Mouse (Mus musculus) testis, postnatal 14 days (tissue): ENCODE measurements around the gene Fermt3.
"Not testable (repeated sequence)": the region's sequence is repeated elsewhere in the genome, so short reads cannot be mapped to it uniquely, and the experiment has no call there.

Experiments used
- DNase-seq: peaks from one replicate; pipeline ENCODE4 v3.0.0; 2021; ENCODE audit warnings: low spot score

Gene Fermt3

DNA sequence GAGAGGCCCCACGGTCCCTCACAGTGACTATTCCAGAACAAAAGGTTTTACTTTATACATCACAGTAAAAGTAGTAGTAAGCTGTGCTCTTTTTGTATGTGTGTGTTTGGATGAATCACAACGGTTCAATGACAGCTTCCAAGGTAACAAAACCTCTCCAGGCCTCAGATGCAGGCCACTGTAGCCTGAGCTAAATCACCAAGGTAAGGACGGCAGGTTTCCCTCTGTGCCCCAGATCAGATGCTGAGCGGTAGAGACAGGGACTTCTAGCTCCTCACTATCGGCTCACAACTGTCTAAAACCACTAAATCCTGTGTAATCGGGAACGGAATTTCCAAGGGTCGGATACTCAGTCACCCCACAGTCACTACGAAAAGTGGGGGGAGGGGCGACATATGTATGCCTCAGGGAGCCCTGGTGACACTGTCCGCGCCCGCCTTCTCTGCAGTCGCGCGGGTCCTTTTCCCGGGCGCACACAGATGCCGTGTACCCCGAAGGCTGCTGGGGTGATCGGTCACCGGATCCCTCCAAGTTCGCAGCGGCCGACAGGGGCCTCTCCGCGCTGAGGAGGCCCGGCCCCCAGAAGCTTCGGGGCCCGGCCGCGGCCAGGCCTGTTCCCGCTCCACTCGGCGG lies 19.9 kb upstream of the Fermt3 start:
- DNase-seq: peak; percentile 79

DNA sequence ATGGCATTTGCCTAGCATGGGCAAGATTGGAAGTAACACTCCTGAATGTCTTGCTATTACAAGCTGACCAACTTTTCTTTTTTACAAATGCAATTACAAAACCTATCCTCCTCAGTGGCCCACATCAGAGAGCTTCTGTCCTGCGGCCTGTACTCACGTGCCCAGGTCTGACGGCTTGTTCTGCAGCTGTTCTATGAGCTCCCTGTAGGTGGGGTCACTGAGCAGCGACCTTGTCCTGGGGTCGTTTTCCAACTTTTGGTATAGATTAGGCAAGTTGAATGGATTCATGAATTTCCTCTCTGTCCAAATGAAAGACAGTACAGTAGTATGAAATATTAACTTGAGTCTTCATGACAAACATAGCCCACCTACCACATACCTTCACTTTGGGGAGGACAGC lies 14.7 kb upstream of the Fermt3 start:
- no peak for DNase-seq

DNA sequence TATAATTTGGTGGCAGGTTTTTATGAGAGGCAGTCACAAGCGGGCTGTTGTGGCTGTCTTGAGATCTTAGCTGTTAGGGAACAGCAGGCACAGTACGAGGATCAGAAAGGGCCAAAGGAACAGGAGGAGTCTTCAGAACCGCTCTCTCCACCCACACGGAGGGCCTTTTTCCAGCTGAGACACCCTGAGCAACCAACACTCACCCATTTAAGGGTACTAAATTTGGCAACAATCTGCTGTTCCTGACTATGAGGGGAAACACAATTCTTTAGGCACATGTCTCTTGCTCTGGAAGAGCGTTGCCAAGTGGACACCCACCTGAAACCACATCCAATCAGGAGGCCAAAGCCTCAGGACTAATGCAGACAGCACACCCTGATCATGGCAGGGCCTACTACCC lies 10.3 kb upstream of the Fermt3 start:
- DNase-seq: no peak

DNA sequence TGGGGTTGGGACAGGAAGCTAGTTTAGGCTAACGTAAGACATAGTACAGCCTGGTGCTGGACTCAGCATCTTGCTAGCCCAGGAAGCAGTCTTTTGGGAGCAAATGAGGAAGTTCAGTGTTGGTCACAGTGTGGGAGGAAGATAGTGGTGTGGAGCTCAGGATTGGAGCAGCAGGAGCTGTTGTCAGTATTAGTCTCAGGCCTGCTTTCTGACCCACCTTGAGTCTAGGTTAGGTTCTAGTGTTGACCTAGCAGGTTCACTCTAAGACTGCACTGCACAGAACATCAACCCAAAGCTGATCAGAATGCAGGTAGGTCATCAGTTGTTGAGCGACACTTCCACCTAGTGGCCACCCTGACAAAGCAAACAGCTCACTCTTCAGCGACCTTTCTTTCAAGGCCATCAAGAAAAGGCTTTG lies 964 bp upstream of the Fermt3 start:
- DNase-seq: no peak

DNA sequence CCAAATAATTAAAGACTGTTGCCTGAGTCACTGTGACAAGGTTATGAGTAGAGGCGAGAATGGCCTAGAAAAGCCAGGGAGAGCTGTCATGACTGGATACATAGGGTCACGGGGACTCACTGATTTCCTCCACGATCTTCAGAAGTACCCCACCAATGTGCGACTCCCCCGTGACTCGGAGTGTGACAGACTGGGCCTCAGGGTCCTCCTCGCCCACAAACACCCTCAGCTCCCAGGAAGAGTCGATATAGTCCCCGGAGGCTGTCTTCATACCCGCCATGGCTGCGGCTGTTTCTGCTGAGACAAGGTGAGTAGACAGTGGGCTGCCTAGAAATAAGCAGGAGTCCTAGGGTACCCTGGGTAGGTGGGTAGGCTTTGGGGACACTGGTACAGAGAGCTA lies 723 bp downstream of the Fermt3 start:
- DNase-seq: no peak

DNA sequence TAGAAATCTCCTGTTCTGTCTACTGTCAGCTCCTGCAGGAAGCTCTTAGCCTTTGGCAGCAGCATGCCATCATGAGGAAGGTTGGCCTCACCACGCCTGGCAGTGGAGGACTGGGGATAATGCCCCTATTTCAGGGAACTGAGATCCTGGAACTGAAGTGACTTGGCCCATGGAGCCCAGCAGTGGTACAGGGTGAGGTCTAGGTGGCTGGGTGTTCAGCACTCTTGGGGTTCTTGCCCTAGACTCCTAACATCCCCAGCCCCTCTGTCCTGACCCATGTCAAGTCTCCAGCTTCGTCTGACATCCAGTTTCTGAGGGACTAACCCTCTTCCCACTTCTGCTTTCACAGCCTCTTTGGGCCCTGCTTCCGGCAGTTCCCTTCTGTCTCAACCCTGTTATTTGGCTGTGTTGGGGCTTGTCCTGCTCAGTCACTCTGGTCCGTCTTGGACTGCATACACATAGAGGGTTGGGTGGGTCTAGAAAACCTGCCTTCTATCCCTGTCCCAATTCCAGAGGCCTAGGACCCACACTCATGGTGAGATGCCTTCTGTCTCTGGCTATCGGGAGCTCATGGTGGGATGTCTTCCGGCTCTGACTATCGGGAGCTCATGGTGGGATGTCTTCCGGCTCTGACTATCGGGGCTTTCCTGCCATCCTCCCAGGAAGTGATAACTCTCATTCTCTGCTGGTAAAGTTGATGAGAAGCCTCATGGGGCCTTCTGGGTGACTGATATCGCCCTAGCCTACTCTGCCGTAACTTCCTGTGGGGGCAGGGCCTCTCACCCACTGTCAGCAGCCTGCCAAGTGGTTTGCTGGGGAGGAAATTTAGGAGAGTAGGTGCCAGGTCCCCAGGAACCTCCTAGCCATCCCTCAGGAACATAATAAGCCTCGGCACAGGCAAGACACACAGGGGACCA lies 1.5 kb downstream of the Fermt3 start:
- DNase-seq: no peak

DNA sequence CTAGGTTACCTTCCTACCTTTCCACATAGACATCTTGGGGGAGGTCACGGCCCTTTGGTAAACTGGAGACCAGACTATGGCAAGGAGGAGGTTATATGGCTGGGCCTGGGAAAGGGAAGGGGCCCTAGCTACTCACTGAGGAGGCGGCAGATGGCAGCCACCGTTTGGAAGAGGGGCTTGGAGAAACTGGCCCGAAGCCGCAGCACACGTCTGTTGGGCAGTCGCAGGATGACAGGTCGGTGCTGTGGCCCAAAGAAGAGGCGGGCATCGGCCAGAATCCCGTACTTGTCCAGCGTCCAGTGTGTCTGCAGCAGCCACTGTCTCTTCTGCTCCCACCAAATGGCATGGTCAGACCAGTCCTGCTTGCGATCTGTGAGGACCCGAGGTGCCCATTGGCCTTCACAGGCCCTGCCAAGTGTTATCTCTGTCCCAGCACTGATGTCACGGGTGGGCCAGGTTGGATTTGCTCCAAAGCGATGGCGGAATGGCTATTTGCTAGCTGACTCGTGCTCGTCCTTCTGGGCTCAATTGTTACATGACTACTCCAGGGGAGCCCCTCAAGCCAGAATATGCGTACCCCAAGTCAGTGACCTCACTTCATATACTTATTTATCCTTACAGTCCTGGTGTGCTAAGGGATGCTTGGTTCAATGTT lies 4.7 kb downstream of the Fermt3 start:
- no peak for DNase-seq

DNA sequence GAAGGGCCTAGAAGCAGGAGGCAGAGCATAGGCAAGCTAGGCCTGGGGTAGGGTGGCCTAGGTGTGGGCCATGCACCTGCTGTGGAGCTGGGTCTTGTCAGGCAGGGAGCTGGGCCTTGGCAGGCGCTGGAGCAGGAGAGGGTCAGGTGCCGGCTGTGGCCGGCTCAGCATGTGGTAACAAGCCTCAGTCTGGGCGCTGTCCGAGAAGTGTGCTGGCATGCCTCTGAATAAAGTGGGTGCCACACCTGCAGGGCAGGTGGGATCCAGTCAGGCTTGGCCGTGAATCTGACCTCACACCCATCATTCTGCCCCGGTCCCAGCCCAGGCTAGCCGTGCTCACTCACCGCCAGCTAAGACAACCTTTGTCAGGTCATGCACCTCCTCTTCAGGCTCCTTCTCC lies 5.3 kb downstream of the Fermt3 start:
- DNase-seq: no peak

DNA sequence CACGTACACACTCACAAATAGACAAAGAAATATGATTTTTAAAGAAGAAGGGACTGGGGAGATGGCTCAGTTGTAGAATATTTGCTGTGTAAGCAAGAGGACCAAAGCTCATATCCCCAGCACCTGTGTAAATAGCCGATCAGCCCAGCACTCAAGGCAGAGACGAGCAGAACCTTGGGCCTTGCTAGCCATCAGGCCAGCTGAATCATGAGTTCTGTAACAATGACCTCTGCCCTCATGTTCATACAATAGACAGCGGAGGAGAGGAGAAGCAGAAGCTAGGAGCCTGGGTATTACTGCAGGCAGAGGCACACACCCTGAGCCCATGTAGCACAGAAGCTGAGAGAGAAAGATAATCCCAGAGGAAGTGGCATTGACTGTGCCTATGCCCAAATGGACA lies 6.8 kb downstream of the Fermt3 start:
- no peak for DNase-seq

DNA sequence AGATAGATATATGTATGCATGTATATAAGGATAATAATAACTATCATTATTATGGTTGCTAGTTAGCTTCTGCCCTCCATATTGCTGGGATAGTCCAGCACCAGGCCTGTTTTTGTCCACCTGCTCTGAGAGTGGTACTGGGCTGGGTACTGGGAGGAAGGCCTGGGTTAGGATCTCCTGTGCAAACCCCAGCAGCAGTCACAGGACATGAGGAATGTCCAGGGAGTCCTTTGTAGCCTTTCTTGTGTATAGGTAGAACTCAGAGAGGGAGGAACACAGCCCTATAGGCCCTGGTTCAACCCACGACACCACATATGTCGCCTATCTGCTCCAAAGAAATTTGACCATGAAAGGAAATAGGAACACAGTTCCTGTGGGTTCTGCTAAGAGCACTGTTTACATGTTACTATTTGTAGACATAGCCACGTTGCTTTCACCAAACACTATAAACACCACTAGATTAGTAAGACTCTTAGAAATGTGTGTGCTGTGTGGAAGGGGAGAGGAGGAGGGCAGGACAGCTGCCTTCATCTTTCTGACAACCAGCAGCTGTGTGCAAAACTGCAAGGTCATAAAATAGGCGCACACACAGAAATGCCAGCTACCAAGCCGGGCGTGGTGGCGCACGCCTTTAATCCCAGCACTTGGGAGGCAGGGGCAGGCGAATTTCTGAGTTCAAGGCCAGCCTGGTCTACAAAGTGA lies 12.2 kb downstream of the Fermt3 start:
- no peak for DNase-seq

DNA sequence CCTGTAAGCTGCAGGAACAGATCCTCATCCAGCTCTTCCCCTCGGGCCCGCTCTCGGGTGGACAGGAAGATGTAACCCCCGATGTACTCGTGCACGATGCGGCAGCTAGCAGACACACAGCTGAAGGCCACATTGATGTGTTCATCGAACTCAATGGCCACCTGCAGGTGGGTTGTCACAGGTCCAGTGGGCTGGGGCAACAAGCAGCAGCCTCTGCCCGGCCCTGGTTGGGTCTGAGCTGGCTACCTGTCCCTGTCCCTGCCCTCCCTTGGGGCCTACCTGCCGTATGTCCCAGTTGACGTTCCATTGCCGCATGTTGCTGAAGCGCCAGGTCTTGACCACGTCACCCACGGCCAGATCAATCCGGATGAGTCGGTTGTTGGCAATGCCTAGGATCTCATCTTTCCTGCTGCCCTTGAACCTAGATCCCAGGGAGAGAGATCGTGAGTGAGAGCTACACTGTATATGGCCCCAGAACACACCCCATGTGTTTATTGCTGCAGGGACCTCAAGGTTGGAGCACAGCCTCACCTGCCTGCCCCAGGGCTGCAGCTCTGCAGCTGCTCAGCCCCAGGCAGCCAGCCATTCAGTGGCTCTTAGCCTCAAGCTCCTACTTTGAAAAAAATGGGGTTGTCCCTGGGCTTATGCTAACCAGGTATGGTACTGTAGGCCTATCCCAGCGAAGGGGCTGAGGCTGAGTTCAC lies 19.8 kb downstream of the Fermt3 start:
- DNase-seq: no peak

DNA sequence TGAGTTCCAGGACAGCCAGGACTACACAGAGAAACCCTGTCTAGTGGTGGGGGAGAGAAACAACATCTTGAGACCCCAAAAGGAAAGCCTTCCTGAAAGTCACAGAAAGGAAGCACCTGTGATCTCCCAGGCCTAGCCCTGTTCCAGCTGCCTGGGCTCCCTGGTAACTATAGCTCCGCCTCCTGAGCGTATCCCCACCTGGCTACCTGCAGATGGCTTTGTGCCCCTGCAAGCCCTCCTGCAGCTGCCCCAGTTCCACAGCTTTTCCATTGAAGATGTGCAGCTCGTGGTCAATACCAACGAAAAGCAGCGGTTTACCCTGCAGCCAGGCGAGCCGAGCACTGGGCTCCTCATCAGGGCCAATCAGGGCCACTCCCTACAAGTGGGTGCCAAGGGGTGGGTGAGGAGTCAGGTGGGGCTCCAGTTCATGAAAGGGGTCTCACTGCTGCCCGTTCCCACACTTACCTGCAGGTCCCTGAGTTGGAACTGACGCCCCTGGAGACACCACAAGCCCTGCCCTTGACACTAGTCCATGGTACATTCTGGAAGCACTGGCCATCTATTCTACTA lies 21.5 kb downstream of the Fermt3 start:
- DNase-seq: no peak

DNA sequence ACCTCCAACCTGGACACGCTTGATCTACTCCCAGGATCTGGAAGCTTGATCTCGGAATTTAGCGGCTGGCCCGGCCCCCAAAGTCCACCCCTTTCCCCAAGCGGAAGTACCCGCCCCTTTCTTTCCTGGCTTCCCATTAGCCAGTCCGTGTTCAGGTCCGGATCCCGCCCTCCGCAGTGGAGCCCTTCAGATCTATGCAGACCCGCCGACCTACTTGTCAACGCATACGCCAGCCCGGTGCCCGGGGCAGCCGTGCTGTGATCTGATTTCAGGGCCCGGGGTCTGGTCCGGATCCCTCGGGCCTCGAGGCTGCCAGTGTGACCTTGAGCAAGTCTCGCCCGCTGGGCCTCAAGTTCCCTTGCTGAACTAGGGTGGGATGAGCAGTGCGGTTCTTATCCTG lies 23.3 kb downstream of the Fermt3 start, which contains the start of the genes Nudt22 and Trpt1:
Nudt22 (minus strand) TSS at position 112 of the 400 bp plus-strand sequence.
Trpt1 (plus strand) TSS at position 126 of the 400 bp plus-strand sequence.
- DNase-seq: peak; percentile 85

DNA sequence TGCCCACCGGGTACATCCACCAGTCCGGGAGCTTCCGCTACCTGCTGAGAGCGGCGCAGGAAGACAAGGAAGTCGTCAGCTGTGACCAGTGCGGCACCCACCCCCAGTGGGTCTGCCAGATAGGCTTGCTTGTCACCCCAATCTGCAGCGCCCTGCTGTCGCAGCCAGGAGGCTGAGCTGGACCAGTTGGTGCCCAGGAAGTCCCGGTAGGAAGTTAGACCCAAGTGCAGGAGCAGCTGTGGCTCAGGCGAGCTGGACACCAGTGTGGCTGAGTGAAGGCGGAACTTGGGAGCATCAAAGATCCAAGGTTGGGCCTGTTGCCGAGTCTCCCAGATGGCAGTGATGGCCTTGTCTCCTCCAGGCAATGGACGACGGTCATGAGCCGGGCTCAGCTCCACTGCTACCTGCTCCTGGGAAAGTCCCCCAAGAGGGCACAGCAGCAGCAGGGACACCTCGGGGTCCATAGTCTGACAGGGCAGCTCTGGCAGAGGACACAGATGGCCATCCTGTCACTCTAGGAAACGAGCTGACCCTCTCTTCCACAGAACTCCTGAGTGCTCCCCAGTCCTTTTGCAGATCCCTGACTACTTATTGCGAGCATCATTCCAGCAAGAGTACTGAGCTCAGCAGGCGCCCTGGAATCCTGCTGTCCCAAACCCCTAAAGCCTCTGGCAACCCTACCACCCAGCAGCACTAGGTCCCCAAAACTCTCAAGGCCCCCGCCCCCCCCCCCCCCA lies 23.8 kb downstream of the Fermt3 start:
- DNase-seq: no peak

DNA sequence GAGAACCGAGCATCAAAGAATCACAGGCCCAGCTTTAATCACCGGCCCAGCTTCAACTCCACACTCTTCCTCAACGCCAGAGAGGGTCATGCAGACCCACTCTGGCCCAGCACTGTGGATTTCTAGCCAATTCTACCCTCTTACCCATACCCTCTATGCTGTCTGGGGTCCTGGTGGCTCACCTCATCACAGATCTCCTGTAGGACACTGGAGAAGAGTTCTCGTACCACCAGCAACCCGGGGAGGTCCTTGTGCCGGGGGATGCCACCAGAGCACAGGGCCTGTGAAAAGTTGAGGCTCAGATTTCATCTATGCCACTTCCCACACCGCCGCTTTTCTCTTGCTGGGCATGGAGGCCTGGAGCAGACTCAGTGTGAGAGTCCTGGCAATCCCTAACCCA lies 24.8 kb downstream of the Fermt3 start:
- DNase-seq: no peak

DNA sequence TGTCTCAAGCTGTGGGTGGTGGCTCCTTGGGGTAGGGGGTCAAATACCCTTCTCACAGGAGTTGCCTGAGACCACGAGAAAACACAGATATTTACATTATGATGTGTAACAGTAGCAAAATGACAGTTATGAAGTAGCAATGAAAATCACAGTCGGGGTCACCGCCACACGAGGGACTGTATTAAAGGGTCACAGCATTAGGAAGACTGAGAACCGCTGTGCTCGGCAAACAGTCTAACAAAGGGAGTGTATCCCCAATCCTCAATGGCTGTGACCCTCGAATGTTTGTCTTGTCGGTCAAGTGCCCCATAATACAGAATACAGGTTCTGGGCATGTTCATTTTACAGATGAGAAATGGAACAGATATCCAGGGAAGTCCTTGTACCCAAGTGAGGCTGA lies 25.3 kb downstream of the Fermt3 start:
- DNase-seq: no peak

DNA sequence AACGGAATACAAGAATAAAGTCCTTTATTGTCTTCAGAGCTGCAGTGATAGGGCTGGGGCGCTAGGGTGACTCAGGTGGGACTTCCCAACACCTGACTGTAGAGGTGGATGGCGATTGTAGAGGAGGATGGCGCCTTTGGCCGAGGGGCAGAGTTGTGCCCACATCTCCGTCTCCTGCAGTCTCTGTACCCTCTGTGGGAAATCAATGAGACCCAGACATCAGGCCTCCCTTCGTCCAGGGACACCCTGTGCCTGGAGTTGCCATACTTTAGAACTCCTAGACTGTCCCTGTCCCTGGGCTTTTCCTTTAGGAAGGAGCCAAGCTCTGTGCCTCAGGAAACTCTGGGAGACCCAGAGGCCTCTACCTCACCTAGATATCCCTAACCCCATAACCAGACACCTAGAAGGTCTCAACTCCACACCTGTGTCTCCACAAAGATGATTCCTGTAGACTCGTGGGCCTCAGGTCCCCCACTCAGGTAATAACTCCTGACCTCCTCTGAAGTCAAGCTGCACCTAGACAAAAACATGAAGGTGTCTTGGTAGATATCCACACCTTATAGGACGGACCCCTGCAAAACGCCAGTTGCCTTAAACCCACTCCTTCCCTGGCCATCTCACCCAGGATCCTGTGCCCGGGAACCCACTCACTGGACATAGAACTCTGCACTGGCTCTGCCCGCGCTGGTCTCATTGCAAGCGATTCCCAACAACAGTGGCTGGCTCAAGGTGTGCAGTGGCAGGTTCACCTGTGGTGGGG lies 26.1 kb downstream of the Fermt3 start:
- DNase-seq: no peak

DNA sequence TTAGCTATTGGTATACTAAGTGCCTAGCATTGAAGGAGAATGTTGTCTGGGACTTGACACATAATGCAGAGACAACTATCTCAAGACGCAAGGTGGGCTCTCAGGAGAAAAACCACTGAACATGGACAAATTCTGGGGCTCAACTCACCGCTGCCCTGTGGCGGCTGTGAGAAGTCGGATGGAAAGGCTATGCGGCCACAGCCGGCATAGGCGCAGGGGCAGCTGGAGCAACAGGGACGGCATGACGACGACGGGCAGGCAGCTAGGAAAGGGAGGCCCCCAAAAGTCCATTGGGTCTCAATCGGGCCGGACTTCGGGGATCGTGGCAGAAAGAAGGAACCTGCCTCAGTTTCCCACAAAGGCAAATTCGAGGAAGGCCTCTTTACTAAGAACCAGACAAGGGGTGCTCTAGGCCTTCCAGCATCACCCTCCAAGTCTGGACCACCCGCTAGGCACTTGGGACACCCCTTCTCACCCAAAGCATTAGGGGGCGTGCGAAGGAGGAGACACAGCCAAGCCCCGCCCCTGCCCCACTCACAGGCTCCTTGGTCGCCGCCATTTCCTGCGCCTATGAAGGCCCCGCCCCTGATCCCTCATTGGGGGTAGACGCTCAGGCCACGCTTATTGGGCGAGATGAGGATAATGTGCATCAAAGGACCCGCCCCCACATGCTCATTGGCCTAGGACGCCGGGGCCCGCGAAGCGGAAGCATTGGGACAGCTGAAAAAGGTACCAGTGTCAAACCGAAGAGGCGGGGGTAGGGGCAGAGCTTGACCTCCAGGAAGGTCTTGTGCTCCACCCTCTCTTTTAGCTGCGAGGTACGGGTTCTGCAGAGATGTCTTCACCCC lies 27.0 kb downstream of the Fermt3 start, which contains the start of gene Dnajc4:
Dnajc4 (minus strand) TSS at position 562 of the 848 bp plus-strand sequence.
- peak; percentile 97 for DNase-seq

DNA sequence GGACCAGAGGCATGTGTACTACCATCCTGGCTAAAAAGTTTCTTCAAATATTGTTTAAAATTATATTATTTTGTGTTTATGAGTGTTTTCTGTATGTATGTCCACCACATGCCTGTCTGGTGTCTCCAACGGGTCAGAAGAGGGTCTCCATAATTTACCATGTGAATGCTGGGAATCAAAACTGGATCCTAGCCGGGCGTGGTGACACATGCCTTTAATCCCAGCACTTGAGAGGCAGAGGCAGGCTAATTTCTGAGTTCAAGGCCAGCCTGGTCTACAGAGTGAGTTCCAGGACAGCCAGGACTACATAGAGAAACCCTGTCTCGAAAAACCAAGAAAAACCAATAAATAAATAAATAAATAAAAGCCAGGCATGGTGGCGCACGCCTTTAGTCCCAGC lies 28.1 kb downstream of the Fermt3 start:
- DNase-seq: not testable (repeated sequence)
